Mouse (Mus musculus) liver (tissue): ENCODE results near the gene Dock9.

Experiments used
- DNase-seq: peaks from one replicate; pipeline ENCODE4 v3.0.0-alpha.2; 2020; ENCODE audit warnings: mixed read lengths

Dock9 gene

DNA sequence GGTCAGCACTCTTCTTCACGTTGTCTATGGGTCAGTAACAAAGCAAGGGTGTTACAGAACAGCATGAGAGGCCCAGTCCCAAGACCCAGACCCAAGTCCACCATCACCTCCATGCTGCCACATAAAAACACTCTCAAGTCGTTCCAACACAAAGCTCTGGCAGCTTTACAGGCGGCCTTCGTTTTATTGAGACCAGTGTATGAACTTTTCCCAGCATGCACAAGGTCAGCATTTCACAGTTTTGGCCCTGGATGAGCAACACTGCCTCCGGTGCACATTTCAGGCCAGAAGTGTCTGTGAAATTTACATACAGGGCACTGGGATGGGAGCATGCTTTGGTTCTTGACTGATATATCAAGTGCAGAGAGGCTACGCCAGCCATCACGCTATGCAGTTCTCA lies 6.5 kb downstream of the Dock9 start:
- no peak for DNase-seq

DNA sequence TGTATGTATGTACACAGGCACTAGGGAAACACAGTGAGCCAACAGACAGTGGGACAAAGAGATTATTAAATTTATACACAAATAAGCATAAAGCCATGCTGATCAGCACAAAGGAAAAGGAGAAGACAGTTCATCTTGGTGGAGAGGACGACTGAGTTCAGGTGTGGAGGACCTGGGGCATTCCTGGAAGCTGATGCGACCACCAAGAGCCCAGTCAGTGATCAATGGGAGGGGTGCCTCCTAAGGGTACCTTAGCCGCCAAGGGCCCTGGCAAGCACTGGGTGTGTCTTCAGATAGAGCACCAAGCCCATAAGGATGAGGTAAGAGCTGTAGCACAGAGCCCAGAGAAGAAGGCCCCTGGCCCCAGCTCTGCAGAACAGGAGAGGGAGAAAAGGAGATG lies 8.4 kb downstream of the Dock9 start:
- no peak for DNase-seq

DNA sequence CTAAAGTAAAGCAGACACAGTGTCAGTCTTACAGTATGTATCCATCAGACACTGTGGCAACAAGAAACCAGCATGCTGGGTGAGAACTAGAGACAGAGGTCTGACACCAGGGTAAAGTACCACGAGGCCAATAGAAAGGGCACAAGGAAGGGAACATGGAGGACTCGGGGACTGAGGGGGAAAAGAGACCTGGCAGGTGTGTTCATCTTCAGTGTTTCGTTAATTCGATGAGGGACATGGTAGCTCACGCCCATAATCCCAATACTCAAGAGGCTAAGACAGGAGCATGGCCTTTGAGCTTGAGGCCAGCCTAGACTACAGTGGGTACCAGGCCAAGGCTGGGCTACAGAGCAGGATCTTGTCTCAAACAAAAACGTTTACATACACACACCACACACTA lies 9.2 kb downstream of the Dock9 start:
- no peak for DNase-seq

DNA sequence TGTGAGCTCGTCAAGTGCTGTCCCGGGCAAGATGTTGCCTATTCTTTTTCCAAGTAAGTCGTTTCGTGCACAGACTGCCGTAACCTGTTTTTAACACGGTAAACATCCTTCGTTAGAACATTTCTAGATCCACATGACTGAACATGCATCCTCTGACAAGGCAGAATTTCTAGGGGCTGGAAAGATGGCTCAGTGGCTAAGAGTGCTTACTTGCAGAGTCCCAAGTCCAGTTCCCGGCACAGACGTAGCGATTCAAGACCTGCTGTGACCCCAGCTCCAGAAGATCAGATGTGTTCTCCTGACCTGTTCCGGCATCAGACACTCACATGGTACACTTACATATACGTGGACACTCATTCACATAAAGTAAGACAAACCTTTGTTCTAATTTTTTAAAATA lies 10.2 kb downstream of the Dock9 start:
- DNase-seq, result no peak

DNA sequence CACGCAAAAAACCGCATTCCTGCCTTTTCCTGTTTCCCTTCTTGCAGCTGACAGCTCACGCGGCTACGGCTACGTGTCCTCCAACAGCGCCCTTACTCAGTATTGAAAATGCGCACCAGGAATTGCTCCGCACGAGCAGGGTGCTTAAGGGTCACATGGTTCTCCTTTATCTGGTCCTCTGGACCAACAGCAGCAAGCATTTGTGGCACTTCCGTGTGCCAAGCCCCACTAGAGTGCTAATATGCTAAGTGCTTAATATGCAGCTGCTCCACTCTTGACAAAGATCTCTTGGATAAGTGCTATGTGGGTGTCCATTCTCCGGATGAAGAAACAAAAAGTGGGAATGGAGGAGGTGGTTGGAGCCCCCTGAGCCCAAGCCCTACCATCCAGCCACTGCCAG lies 10.7 kb downstream of the Dock9 start:
- DNase-seq, result no peak

DNA sequence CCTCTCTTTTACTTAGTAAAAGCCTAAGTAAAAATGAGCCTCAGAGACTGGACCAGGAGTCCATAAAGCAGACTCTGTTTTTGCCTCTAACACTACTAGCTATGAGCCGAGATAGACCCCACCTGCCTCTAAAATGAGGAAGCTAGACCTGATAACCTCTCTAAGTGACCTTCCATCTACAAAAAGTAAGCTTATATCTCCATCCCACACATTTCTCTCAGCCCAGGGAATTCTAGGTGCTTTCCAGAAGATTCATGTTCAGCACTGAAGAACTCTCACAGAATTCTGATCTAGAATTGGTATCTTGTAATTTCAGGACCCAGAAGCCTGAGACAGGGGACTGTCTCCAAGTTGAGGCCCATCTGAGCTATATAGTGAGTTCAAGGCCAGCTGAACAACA lies 12.2 kb downstream of the Dock9 start:
- DNase-seq, result no peak

DNA sequence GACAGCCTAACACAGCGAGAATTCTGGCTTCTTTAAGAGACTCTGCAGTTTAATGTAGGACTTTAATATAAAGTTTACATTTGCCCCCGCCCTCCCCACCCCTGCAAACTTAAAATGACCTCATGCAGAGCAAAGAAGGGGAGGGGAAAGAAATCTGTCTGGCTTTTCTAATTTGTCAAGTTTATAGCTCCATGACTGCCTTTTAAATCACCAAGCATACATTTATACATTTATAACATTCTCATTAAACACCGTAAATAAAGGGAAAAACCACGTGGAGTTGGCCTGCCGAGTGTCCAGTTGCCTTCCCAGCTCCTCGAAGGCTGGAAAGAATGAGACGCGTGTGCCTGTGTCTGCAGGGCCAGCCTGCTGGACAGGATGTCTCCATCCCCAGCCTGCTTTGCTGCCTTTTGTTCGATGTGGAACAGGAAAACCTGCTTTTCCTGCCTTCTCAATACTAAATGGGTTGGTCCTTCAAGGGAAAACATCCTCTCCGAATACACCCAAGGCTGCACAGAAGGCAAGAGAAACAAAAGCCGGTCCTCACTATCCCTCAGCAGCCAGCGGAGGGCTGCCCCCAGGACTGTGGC lies 16.6 kb downstream of the Dock9 start:
- DNase-seq, result peak; percentile 9

DNA sequence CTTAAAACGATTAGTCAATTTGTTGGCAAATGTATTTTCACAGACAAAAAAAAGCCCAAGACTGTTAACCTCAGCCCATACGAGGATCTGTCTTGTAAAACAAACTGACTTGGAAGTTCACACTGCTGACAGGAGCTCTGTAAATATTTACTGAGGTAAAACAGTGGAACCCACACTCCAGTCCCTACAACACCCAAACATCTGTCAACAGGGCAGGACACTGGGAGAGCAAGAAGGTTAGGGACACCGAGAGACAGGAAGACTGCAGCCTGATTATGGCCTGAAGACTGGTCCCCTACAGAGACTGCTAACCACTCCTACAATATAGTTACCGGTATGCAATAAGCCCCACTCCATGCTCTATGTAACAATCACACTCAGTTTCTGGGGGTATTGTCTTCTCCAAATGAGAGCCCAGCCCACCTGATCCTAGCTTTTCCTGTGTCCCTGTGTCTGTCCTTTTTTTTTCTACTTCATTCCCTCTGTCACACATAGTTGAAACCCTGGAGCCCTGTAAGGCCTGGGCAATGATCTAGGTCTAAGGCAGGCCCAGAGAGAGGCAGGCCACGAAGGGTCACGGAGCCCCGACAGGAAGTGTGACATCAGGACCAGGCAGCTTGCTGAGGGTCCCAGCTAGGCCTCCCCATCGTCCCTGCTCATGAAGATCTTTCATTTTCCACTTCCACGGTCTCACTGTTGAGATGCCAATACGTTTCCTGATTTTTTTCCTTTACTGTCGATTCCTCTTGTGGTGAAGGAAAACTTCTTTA lies 17.3 kb downstream of the Dock9 start:
- DNase-seq, result no peak

DNA sequence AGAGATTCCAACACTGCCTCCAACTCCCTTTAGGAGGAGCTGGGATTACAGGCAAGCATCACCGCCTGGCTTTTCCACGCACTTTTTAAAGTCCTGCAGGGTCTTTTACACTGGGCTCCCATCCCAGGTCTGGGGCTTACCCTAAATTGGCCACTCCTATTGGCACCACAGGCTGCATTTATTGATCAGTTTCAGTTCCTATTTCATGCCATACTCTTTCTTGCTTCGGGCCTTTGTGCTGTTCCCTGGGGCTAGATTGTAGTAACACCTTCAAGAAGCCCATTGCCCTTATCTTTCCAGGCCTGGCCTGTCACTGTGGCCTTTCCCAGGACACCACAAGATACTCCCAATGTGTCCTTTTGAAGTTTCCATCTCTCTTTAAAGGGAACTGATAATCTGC lies 18.0 kb downstream of the Dock9 start:
- no peak for DNase-seq

DNA sequence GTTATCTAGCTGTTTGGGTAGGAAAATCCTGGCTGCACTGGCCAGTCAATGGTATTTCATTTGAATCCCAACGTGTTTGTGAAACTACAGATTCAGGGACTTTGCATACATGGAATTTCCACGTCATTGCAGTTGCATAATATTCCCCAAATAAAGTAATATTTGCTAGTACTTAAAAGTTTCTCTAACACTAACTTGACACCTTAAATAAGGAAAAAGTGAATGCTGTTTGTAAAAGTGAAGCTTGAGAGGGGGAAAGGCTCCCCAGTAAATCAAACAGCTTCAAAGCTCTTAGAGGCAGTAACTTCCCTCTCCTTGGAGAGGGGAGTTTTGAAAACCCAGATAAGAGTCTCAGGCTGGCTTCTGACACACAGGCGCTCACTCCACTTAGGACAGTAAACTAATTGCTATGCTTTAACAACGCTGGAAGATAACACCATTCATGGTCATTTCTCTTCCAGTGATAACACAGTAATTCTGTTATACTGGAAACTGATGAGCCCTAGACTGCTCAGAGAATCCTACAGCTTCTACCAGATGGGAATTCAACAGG lies 20.3 kb downstream of the Dock9 start:
- no peak for DNase-seq

DNA sequence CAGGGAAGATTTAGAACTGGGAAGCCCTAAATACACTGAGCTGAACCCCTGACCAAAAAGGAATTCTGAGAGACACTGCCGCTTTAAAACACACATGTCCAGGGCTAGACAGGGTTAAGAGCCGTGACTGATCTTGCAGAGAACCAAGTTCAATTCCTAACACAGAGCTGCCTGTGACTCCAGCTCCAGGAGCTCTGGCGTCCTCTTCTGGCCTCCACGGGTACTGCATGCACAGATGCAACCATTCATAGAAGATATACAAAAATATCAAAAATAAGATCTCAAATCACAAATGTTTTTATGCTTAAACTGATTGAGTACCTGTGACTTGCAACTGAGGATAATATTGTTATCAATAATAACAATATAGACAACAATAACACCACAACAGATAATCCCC lies 20.9 kb downstream of the Dock9 start:
- peak; percentile 11 for DNase-seq

DNA sequence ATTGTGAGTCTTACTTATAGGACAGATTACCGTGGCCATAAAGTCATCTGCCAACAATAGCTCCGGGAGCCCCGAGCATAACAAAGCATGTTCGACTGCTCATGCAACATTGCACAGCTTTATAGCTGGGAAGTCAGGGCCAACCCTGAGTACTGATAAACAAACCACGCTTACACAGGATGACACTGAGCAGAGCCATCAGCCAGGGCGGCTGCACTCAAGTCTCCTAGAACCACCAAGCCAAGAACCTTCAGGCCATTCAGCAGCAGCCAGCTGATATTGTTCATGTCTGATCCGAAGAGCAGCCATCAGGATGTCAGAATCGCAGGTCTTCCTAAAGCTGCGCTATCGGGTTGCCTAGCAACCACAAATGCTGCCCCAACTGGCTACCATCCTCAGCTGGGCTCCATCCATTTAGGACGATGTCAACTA lies 35.6 kb downstream of the Dock9 start:
- no peak for DNase-seq

DNA sequence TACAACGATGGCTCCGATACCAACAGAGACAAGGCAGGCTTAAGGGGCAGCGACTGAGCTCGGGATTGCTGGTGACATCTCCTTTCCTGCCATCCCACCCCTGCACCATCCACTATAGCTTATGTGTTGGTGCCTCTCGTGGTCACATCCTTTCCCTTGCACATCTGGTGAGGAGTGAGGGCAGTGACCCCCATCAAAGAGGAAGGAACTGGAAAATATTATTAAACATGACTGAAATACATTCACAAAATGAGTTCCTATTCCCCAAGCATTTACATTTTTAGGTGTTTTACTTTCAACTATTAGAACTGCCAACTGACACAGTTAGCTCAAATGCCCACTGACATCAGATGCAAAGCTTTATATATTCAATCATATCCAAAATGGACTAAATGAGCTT lies 37.2 kb downstream of the Dock9 start:
- DNase-seq, result no peak

DNA sequence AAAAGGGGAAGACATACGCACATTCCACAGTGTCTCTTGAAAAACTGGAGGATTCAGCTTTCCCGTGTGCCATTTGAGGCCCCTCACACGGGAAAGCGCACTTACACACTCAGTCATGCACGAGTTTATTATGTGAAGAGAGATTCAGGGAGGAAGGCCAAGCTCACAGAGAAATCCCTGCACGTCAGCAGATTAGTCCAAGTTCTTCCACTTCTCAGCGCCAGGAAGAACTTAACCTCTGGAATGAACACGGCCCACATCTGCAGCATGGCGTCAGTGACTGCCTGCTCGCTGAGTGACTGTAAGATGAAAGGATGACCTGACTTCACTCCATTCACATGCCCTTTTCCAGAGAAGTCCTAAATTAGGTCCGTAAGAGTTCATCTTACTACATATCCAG lies 43.5 kb downstream of the Dock9 start:
- DNase-seq, result no peak

DNA sequence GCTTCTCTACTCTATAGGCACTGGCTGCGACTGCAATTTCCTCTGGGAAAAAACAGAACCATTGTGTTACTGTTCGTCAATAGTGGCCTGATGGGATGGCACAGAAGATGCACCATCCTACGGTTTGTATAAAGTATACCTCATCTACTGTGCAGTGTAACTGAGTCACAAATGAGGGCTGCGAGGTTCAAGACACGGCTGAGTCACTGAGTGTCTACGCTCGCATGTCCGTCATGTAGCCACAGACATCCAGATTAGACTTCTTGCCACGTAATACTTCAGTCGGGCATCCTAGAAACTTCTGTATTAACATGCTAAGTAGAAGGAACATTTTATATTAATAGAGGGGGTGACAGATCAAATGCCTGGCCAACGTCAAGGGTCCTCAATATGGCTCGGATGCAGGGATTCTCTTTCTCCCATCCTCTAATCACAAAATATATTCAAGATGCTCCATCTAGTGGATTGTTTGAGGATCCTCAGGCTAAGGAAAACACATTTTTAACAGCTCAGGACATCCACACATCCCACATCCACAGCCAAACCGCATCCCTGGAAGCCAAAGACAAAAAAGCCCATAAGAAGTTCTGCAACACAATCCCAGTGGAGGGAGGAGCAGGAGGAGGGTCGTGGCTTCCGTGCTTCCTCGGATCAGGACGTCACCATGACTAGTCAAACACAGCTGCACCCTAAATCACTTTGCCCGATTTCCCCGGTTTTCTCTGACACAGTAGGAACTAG lies 44.8 kb downstream of the Dock9 start:
- no peak for DNase-seq

DNA sequence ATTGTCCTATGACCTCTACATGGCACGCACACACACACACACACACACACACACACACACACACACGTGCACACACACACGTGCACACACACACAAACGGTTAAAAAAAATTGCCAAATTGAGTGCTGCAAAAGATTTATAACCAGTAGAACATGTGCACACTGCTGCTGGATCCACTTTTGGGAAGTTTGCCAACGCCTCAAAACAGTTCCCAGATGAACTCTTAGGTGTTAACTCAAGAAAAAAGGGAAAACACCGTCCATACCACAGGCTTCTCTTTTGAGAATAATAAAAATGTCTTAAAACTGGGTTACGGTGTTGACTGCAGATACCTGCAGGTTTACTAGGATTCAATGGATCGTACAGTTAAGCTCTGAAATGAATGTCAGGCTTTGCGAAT lies 48.0 kb downstream of the Dock9 start:
- no peak for DNase-seq

DNA sequence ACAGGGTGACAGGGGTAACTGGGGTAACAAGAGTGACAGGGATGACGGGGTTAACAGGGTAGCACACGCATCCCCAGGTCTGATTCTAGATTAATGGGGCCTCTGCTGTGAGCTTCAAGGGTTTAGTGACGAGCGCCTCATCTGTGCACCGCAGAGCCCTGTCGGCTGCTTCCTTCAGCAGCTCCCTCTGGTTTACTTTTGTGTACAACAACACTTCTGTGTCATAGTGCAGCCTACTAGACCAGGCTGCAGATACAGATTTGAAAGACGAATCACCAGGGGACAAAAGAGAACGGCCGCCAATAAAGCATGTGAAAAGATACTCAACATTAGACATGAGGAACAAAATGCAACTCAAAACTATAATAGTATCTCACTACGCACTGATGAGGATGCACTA lies 48.6 kb downstream of the Dock9 start:
- no peak for DNase-seq

DNA sequence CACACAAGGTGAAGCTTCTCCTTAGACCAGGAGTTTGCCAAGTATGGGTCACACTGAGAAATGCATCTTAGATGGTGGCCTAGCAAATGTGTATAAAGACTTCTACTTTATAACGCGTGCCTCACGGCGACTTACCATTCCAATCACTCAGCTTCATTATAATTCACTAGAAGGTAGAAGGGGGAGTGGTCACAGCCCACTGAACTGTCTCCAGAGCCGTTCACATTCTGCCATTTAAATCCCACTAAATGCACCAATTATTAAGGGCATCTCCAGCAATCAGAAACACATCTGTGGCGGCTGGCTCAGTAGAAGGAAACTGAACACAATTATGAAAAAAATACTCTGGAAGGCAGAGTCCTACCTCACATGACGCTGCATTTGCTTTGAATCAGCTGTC lies 50.3 kb downstream of the Dock9 start:
- no peak for DNase-seq

DNA sequence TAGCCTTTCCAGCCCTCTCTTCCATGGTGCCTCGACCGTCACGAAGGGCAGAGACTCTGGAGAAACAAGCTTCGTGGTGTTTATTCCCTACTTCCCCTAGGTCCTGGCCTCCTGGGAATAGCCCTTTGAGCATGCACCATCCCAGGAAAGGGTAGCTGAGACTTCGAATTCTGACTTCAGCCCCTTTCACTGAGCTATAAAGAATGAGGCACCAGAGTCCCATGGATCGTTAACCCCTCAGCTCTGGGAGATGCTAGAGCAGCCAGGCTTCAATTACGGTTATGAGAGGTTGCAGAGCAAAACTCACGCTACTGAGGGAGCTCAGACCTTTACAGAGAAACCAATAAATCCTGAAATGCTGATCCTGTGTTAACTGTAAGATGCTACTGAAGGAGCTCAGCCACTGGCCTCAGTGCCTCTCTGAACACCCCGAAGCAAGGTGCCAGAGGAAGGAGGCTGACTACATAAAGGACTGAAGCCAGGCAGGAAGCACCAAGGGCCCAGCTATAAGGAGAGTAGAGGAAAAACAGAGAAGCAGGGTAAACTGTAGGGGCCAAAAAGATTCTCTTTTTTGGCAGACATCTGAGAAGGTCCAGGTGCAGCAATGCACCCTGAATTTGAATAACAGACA lies 53.7 kb downstream of the Dock9 start:
- no peak for DNase-seq

DNA sequence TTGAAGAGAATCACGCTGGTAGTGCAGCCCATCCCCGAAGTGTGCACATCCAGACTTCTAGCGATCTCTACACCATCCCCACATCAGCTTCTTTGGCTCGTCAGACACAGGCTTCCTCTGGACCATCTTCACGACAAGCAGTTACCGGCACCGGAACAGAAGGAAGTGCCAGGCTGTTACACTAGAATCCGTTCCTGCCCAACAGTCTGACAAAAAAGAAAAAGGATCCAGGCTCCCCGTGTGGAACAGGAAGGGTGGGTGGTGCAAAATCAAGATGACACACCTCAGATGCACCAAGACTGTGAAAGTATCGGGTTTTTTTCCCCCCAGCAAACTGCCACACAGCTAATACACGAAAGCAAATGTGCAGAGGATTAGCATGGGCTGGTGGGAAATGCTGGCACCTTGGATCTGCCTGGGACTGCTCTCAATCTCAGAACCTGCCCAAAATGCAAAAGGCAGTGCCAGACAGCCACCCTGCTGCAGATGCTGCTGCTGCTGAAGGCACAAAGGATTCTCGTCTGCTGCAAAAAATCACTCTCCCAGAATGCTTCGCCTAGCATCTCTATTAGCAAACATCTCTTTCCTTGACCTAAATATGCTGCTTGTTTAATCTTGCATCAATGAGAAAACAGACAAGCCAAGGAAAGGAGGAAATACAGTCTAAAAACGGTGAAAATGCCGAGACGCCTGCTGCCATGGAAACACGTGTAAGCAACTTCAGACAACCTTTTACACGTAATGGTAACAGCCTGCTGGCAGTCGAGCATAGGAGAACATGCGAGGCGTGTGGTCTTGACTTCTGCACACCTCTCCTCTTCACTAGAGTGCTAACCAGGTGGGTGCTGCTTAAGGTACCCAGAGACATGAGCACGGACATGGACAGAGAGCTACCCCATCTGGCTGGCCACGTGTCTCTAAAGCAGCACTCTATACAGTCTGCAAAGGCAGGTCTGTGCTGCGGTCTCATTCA lies 58.9 kb downstream of the Dock9 start:
- DNase-seq, result no peak

DNA sequence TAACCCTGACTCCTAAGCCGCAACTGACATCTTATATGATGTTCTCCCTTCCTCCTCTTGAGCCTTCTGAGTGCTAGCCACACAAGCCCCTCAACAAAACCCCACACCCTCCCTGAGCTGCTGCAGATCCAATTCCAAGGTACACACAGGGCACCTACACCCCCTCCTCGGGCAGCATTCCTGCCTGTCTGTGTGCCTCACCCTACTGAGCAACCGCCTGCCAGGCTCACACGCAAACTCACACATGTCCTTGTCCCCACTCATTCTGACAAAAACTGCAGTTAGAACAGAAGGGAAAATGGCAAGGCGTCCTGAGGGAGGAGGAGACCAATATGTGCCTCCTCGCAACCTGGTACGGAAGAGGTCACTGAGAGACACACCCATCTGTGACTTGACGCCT lies 60.4 kb downstream of the Dock9 start:
- no peak for DNase-seq

DNA sequence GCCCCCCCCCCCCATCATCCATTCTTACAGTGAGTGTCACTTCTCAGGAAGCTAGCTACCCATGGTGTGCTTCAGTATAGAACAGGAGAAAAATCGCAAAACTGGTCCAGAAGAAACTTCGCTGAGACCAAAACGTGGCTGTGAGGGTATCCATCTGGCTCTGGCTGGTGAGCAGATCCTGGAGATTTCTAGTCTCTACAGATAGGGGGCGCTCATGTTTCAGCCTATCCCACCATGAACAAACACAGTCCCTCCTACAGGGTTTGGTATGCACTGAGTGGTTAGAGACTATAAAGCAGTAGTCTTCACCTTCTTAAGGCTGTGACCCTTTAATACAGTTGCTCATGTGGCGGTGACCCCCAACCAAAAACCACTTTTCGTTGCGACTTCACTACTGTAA lies 62.0 kb downstream of the Dock9 start:
- no peak for DNase-seq
